Mouse (Mus musculus) cerebellum, adult 9-10 months (tissue): Measurements from ENCODE around the gene Mrpl39.

Experiments
- DNase-seq: peaks from one replicate; pipeline ENCODE4 v3.0.0; 2022

The Mrpl39 gene

GRCm38 (mm10) chr16:84680760-84681159 lies 54.8 kb downstream of the Mrpl39 start:
- no peak for DNase-seq

GRCm38 (mm10) chr16:84677292-84677691 lies 58.2 kb downstream of the Mrpl39 start:
- DNase-seq = no peak
